Mouse (Mus musculus) intestine, postnatal 0 days (tissue): ENCODE data around the gene Camsap3. TPM values are rescaled to one million over a fixed set of nuclear protein-coding genes. Genes with fewer than 3 reads are reported as not detected.
A peak's percentile ranks its signal among the peaks of the same experiment; 100 is the strongest.

Experiments
- ATAC-seq: fragments of 200-750 bp; cut with Nextera tagmentation; 2 replicates; pipeline ENCODE4 v1.8.0; 2017; ENCODE audit warnings: mild to moderate bottlenecking, moderate TSS enrichment, moderate library complexity
- H3K27ac ChIP-seq: fragments of 300-500 bp; sonication (generic); 2 replicates; pipeline ENCODE4 v1.5.1; 2014; ENCODE audit warnings: mild to moderate bottlenecking, low read depth, low read length, moderate library complexity
- H3K27me3 ChIP-seq: fragments of 300-500 bp; sonication (generic); replicated peaks from 2 replicates; pipeline ENCODE4 v1.6.1; 2014; ENCODE audit warnings: low read length, mixed read lengths; ENCODE audit not compliant: control insufficient read depth, insufficient read depth
- H3K36me3 ChIP-seq: fragments of 300-500 bp; sonication (generic); 2 replicates; pipeline ENCODE4 v1.6.1; 2014; ENCODE audit warnings: mild to moderate bottlenecking, moderate library complexity; ENCODE audit not compliant: control insufficient read depth, insufficient read depth
- H3K4me1 ChIP-seq: fragments of 300-500 bp; sonication (generic); replicated peaks from 2 replicates; pipeline ENCODE4 v1.6.1; 2014; ENCODE audit warnings: antibody characterized with exemption, low read length, mixed read lengths; ENCODE audit not compliant: control insufficient read depth, insufficient read depth
- H3K4me2 ChIP-seq: fragments of 300-500 bp; sonication (generic); replicated peaks from 2 replicates; pipeline ENCODE4 v1.6.1; 2014; ENCODE audit warnings: low read depth, mild to moderate bottlenecking, moderate library complexity
- H3K4me3 ChIP-seq: fragments of 300-500 bp; sonication (generic); 2 replicates; pipeline ENCODE4 v1.5.1; 2014; ENCODE audit warnings: low read depth, low read length
- H3K9ac ChIP-seq: fragments of 300-500 bp; sonication (generic); 2 replicates; pipeline ENCODE4 v1.6.1; 2014; ENCODE audit warnings: mild to moderate bottlenecking, low read depth, low read length
- H3K9me3 ChIP-seq: fragments of 300-500 bp; sonication (generic); 2 replicates; pipeline ENCODE4 v1.6.1; 2016; ENCODE audit warnings: mixed run types; ENCODE audit not compliant: control insufficient read depth
- CTCF ChIP-seq: sonication (generic); IDR thresholded peaks from 2 replicates; pipeline ENCODE4 v1.5.1; 2016; ENCODE audit warnings: low read depth, mild to moderate bottlenecking, control low read depth, antibody characterized with exemption, moderate library complexity
- WGBS: fragments of 180-500 bp; shearing (Covaris S2); extraction: QIAGEN DNeasy Blood & Tissue Kit; methylation state at CpG from one replicate; pipeline ENCODE4 v1.1.7; 2014; 5-methylcytosine and 5-hydroxymethylcytosine counted together
- polyA plus RNA-seq: library from polyadenylated mRNA; unstranded; fragments of >200 nt; fragmentation: Nextera tagmentation; extraction: Ambion mirVana; gene quantifications from 2 replicates; pipeline ENCODE4 v1.2.1, GENCODE M21; 2015

The Camsap3 gene
- polyA plus RNA-seq, 1 experiment from 2014 or later, result 20.9 TPM

GRCm38 (mm10) chr8:3609046-3609815, 22.1 kb downstream of the Camsap3 start:
- no peak for TF ChIP-seq CTCF
- H3K36me3 ChIP-seq, result peaks cover 82% of the 10 kb centered on the region
- H3K9ac ChIP-seq, result no peak overlapping the region
- no peak for ATAC-seq
- H3K9me3 ChIP-seq, result no peaks in the 10 kb centered on the region
- H3K27me3 ChIP-seq, result no peaks in the 10 kb centered on the region
- 77% methylated on average over 12 of the region's 12 CpGs for WGBS
- no peaks in the 10 kb centered on the region for H3K4me1 ChIP-seq
- no peak overlapping the region for H3K4me3 ChIP-seq
- no peak overlapping the region for H3K4me2 ChIP-seq
- no peak overlapping the region for H3K27ac ChIP-seq

GRCm38 (mm10) chr8:3609816-3610150, 22.7 kb downstream of the Camsap3 start:
- Histone ChIP-seq H3K9ac (no peak overlapping the region), H3K4me1 (no peaks in the 10 kb centered on the region), H3K36me3 (peaks cover 82% of the 10 kb centered on the region), H3K27me3 (no peaks in the 10 kb centered on the region), H3K4me3 (no peak overlapping the region), H3K27ac (no peak overlapping the region), H3K9me3 (no peaks in the 10 kb centered on the region), H3K4me2 (no peak overlapping the region)
- no peak for ATAC-seq
- WGBS, result 57% methylated on average over 6 of the region's 6 CpGs
- no peak for TF ChIP-seq CTCF

GRCm38 (mm10) chr8:3621199-3621970, 34.3 kb downstream of the Camsap3 start, which contains the start of the genes Xab2 and Pet100:
Gene Xab2, minus strand, starts transcription at chr8:3621316.
Gene Pet100, plus strand, starts transcription at chr8:3621548.
- peak; percentile 99 for ATAC-seq
- H3K9ac ChIP-seq, result peak within 1 kb of the TSS; percentile 84
- peaks cover 23% of the 10 kb centered on the region for H3K36me3 ChIP-seq
- peak within 1 kb of the TSS; percentile 89 for H3K4me2 ChIP-seq
- peaks cover 6% of the 10 kb centered on the region for H3K4me1 ChIP-seq
- no peak for TF ChIP-seq CTCF
- no peaks in the 10 kb centered on the region for H3K27me3 ChIP-seq
- no peaks in the 10 kb centered on the region for H3K9me3 ChIP-seq
- no peak within 1 kb of the TSS for H3K27ac ChIP-seq
- under 1% methylated on average over 37 of the region's 37 CpGs for WGBS
- H3K4me3 ChIP-seq, result peak within 1 kb of the TSS; percentile 92

- Histone ChIP-seq H3K27ac (no peak overlapping the region), H3K4me2 (peak overlapping the region; percentile 89), H3K9ac (0 out of 2 replicates have a peak overlapping the region, but pooled peaks have one; percentile 68), H3K36me3 (peaks cover 17% of the 10 kb centered on the region), H3K4me1 (peaks cover 6% of the 10 kb centered on the region), H3K27me3 (no peaks in the 10 kb centered on the region), H3K4me3 (peak overlapping the region; percentile 92), H3K9me3 (no peaks in the 10 kb centered on the region)
- ATAC-seq, result no peak
- TF ChIP-seq CTCF, result no peak
- 60% methylated on average over 8 of the region's 8 CpGs for WGBS
Measured at GRCm38 (mm10) chr8:3622119-3622518, 35.0 kb downstream of the Camsap3 start.

GRCm38 (mm10) chr8:3625445-3625844, 38.4 kb downstream of the Camsap3 start, which contains the start of gene Pcp2:
Gene Pcp2, minus strand, starts transcription at chr8:3625545.
- no peak for TF ChIP-seq CTCF
- WGBS, result 64% methylated on average over 1 of the region's 1 CpGs
- ATAC-seq, result no peak

GRCm38 (mm10) chr8:3626971-3627370, 39.9 kb downstream of the Camsap3 start:
- H3K9ac ChIP-seq, result no peak overlapping the region
- WGBS, result 60% methylated on average over 5 of the region's 5 CpGs

More at GRCm38 (mm10) chr8:3625445-3625844, 38.4 kb downstream of the Camsap3 start, which contains the start of gene Pcp2:
- Histone ChIP-seq H3K4me3 (no peak within 1 kb of the TSS), H3K27ac (no peak within 1 kb of the TSS), H3K9ac (no peak within 1 kb of the TSS), H3K36me3 (no peaks in the 10 kb centered on the region; the same call in 1 of the 2 replicates), H3K4me2 (no peak within 1 kb of the TSS), H3K27me3 (no peaks in the 10 kb centered on the region), H3K9me3 (no peaks in the 10 kb centered on the region), H3K4me1 (peaks cover 3% of the 10 kb centered on the region)

More at GRCm38 (mm10) chr8:3626971-3627370, 39.9 kb downstream of the Camsap3 start:
- TF ChIP-seq CTCF, result no peak
- no peak overlapping the region for H3K4me2 ChIP-seq
- no peak overlapping the region for H3K4me3 ChIP-seq
- H3K36me3 ChIP-seq, result no peaks in the 10 kb centered on the region; the same call in 1 of the 2 replicates
- peaks cover 3% of the 10 kb centered on the region for H3K4me1 ChIP-seq
- H3K9me3 ChIP-seq, result no peaks in the 10 kb centered on the region
- no peak overlapping the region for H3K27ac ChIP-seq
- H3K27me3 ChIP-seq, result no peaks in the 10 kb centered on the region
- ATAC-seq, result no peak
